Mouse (Mus musculus) splenic B cell, adult 2 months (primary cell): ENCODE results near the gene Gm49601.
A peak's percentile ranks its signal among the peaks of the same experiment; 100 is the strongest.

Source experiments
- DNase-seq: peaks from one replicate; pipeline ENCODE4 v3.0.0-alpha.2; 2011; ENCODE audit warnings: low read depth, low spot score
- H3K27me3 ChIP-seq: 2 replicates; pipeline ENCODE4 v1.6.1; 2012; ENCODE audit warnings: mild to moderate bottlenecking, low read length, moderate library complexity, mixed read lengths; ENCODE audit not compliant: control insufficient read depth, poor library complexity, insufficient read depth, severe bottlenecking
- H3K36me3 ChIP-seq: 2 replicates; pipeline ENCODE4 v1.6.1; 2012; ENCODE audit warnings: mild to moderate bottlenecking, low read length, moderate library complexity, mixed read lengths; ENCODE audit not compliant: control insufficient read depth, poor library complexity, insufficient read depth, severe bottlenecking

The Gm49601 gene

GRCm38 (mm10) chr16:18604267-18604701 is 21.9 kb downstream of the Gm49601 start:
- H3K36me3 ChIP-seq = no peaks in the 10 kb centered on the region
- no peak for DNase-seq
- H3K27me3 ChIP-seq = no peaks in the 10 kb centered on the region

- Histone ChIP-seq H3K27me3 (no peaks in the 10 kb centered on the region), H3K36me3 (no peaks in the 10 kb centered on the region)
- DNase-seq = no peak
These were observed 24.8 kb downstream of the Gm49601 start for GRCm38 (mm10) chr16:18601447-18601846.

GRCm38 (mm10) chr16:18598006-18598405 is 28.2 kb downstream of the Gm49601 start:
- Histone ChIP-seq H3K36me3 (no peaks in the 10 kb centered on the region), H3K27me3 (no peaks in the 10 kb centered on the region)
- DNase-seq = no peak

GRCm38 (mm10) chr16:18596255-18596654 is 30.0 kb downstream of the Gm49601 start:
- 0 out of 2 replicates have a peak, but pooled peaks cover 3% of the 10 kb centered on the region for H3K27me3 ChIP-seq
- DNase-seq = no peak
- H3K36me3 ChIP-seq = no peaks in the 10 kb centered on the region

GRCm38 (mm10) chr16:18593930-18594329 is 32.3 kb downstream of the Gm49601 start:
- 0 out of 2 replicates have a peak, but pooled peaks cover 3% of the 10 kb centered on the region for H3K27me3 ChIP-seq
- no peaks in the 10 kb centered on the region for H3K36me3 ChIP-seq
- no peak for DNase-seq

GRCm38 (mm10) chr16:18591047-18592018 is 34.9 kb downstream of the Gm49601 start:
- DNase-seq = peak; percentile 8
- H3K27me3 ChIP-seq = peaks cover 4% of the 10 kb centered on the region; the same call in 1 of the 2 replicates
- no peaks in the 10 kb centered on the region for H3K36me3 ChIP-seq

- Histone ChIP-seq H3K27me3 (peaks cover 4% of the 10 kb centered on the region; the same call in 1 of the 2 replicates), H3K36me3 (no peaks in the 10 kb centered on the region)
- peak; percentile 50 for DNase-seq
These were observed 36.1 kb downstream of the Gm49601 start, which contains the start of gene Tbx1 for GRCm38 (mm10) chr16:18589804-18590790. Tbx1 (minus strand) TSS chr16:18590671.

- Histone ChIP-seq H3K36me3 (no peaks in the 10 kb centered on the region), H3K27me3 (peaks cover 4% of the 10 kb centered on the region; the same call in 1 of the 2 replicates)
- no peak for DNase-seq
These were observed 37.1 kb downstream of the Gm49601 start for GRCm38 (mm10) chr16:18589080-18589621.

- Histone ChIP-seq H3K36me3 (no peaks in the 10 kb centered on the region), H3K27me3 (peaks cover 4% of the 10 kb centered on the region; the same call in 1 of the 2 replicates)
- DNase-seq = no peak
These were observed 37.5 kb downstream of the Gm49601 start for GRCm38 (mm10) chr16:18588738-18589055.

GRCm38 (mm10) chr16:18587847-18588737 is 38.1 kb downstream of the Gm49601 start:
- Histone ChIP-seq H3K36me3 (no peaks in the 10 kb centered on the region), H3K27me3 (peaks cover 4% of the 10 kb centered on the region; the same call in 1 of the 2 replicates)
- DNase-seq = no peak

- DNase-seq = no peak
- H3K27me3 ChIP-seq = peaks cover 4% of the 10 kb centered on the region; the same call in 1 of the 2 replicates
These were observed 39.2 kb downstream of the Gm49601 start for GRCm38 (mm10) chr16:18586906-18587546.

GRCm38 (mm10) chr16:18586076-18586905 is 39.9 kb downstream of the Gm49601 start:
- no peak for DNase-seq
- Histone ChIP-seq H3K27me3 (peaks cover 2% of the 10 kb centered on the region; the same call in 1 of the 2 replicates), H3K36me3 (no peaks in the 10 kb centered on the region)

More at GRCm38 (mm10) chr16:18586906-18587546, 39.2 kb downstream of the Gm49601 start:
- no peaks in the 10 kb centered on the region for H3K36me3 ChIP-seq
